Mouse (Mus musculus) heart, embryonic 11.5 days (tissue): Measurements from ENCODE around the gene Crb2. TPM values are rescaled to one million over a fixed set of nuclear protein-coding genes. Genes with fewer than 3 reads are reported as not detected.

Experiments
- ATAC-seq: fragments of 200-750 bp; cut with Nextera tagmentation; replicated peaks from 2 replicates; pipeline ENCODE4 v1.8.0; 2017; ENCODE audit warnings: moderate library complexity; ENCODE audit not compliant: insufficient number of reproducible peaks, low FRiP score, low TSS enrichment
- H3K27ac ChIP-seq: fragments of 300-500 bp; sonication (generic); 2 replicates; pipeline ENCODE4 v1.5.1; 2014; ENCODE audit warnings: mild to moderate bottlenecking, low read depth, low read length
- H3K27me3 ChIP-seq: fragments of 300-500 bp; sonication (generic); 2 replicates; pipeline ENCODE4 v1.6.1; 2014; ENCODE audit warnings: mild to moderate bottlenecking, low read length, mixed read lengths; ENCODE audit not compliant: control insufficient read depth, insufficient read depth
- H3K36me3 ChIP-seq: fragments of 300-500 bp; sonication (generic); 2 replicates; pipeline ENCODE4 v1.6.1; 2014; ENCODE audit warnings: mild to moderate bottlenecking, low read length, moderate library complexity, mixed read lengths; ENCODE audit not compliant: control insufficient read depth, insufficient read depth
- H3K4me1 ChIP-seq: fragments of 300-500 bp; sonication (generic); 2 replicates; pipeline ENCODE4 v1.6.1; 2014; ENCODE audit warnings: low read length; ENCODE audit not compliant: control insufficient read depth, insufficient read depth
- H3K4me2 ChIP-seq: fragments of 300-500 bp; sonication (generic); 2 replicates; pipeline ENCODE4 v1.6.1; 2014; ENCODE audit warnings: mild to moderate bottlenecking, moderate library complexity
- H3K4me3 ChIP-seq: fragments of 300-500 bp; sonication (generic); 2 replicates; pipeline ENCODE4 v1.5.1; 2014; ENCODE audit warnings: low read depth, low read length
- H3K9ac ChIP-seq: fragments of 300-500 bp; sonication (generic); 2 replicates; pipeline ENCODE4 v1.6.1; 2014; ENCODE audit warnings: mild to moderate bottlenecking, low read depth, low read length, moderate library complexity
- H3K9me3 ChIP-seq: fragments of 300-500 bp; sonication (generic); replicated peaks from 2 replicates; pipeline ENCODE4 v1.6.1; 2016; ENCODE audit warnings: low read length; ENCODE audit not compliant: control insufficient read depth
- WGBS: fragments of 180-500 bp; shearing (Covaris S2); extraction: QIAGEN DNeasy Blood & Tissue Kit; methylation state at CpG from one replicate; pipeline ENCODE4 v1.1.7; 2014; ENCODE audit not compliant: insufficient replicate concordance; 5-methylcytosine and 5-hydroxymethylcytosine counted together
- polyA plus RNA-seq: library from polyadenylated mRNA; unstranded; fragments of >200 nt; fragmentation: Nextera tagmentation; extraction: Ambion mirVana; gene quantifications from 2 replicates; pipeline ENCODE4 v1.2.1, GENCODE M21; 2014

Gene Crb2
- polyA plus RNA-seq, 1 experiment from 2014 or later: 6.1 TPM

DNA sequence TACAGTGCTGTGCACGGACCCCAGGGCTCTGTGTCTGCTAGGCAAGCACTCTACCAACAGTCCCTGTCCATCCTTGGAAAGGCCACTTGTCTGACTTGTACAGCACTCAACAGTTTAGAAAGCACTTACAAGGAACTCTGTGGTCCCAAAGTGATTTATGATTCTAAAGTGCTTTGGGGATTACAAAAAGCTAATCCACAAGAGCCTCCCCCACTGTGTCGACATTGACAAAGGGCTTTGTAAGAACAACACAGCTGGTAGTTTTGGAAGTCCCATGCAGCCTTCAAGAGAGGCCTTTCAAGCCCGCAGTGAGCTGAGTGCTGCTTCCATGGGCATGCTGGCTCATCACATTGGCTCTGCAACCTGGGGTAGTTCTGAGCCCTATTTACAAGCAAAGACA lies 12.4 kb upstream of the Crb2 start:
- WGBS: 37% methylated on average over 3 of the region's 3 CpGs
- no peaks in the 10 kb centered on the region for H3K9me3 ChIP-seq
- H3K27ac ChIP-seq: no peak overlapping the region
- no peak overlapping the region for H3K4me3 ChIP-seq
- no peak for ATAC-seq
- H3K4me1 ChIP-seq: peaks cover 41% of the 10 kb centered on the region
- no peaks in the 10 kb centered on the region for H3K27me3 ChIP-seq
- no peaks in the 10 kb centered on the region for H3K36me3 ChIP-seq
- no peak overlapping the region for H3K4me2 ChIP-seq
- H3K9ac ChIP-seq: no peak overlapping the region

DNA sequence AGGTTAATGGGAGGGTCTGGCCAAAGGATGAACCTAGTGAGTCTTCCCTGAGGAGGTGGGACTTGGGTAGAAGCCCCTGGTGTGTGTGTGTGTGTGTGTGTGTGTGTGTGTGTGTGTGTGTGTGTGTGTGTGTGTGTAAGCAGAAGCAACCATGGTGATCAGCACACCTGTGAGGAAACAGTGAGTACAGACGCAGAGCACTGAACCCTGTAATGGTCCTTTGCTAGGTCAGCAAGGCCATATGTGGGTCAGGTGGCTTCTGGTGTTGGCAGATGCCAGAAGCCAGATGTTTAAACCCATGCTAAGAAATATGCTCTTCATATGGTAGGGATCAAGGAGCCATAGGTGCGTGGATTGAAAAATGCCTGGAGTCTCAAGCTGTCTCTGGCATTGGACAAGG lies 11.5 kb upstream of the Crb2 start:
- Histone ChIP-seq H3K27ac (peak overlapping the region; percentile 60; the same call in 1 of the 2 replicates), H3K4me2 (no peak overlapping the region), H3K27me3 (no peaks in the 10 kb centered on the region), H3K36me3 (no peaks in the 10 kb centered on the region), H3K4me1 (peaks cover 40% of the 10 kb centered on the region), H3K9me3 (no peaks in the 10 kb centered on the region), H3K9ac (peak overlapping the region; percentile 47; the same call in 1 of the 2 replicates), H3K4me3 (no peak overlapping the region)
- no peak for ATAC-seq
- WGBS: 87% methylated on average over 2 of the region's 2 CpGs

DNA sequence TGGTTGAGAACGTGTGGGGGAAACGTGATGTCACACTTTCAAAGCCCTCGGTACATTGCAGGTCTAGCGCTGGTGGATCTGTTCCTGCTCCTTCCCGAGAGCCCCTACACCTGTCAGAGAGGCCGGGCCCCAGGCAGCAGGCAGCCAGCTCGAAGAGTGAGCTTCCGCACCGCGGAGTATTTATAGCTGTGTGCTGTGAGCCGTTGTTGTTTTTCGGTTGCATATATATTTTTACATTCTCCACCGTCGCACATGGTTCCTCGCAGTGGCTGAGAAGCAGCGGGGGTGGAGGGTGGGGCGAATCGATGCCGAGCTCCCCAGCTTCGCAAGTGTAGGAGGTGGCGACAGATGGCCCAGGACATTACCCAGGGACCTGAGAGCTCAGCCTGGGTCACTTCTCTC lies 11.0 kb upstream of the Crb2 start:
- Histone ChIP-seq H3K4me1 (peaks cover 35% of the 10 kb centered on the region), H3K27me3 (no peaks in the 10 kb centered on the region), H3K9me3 (no peaks in the 10 kb centered on the region), H3K9ac (peak overlapping the region; percentile 47), H3K4me2 (peak overlapping the region; percentile 46), H3K36me3 (no peaks in the 10 kb centered on the region), H3K27ac (peak overlapping the region; percentile 60), H3K4me3 (no peak overlapping the region)
- no peak for ATAC-seq
- WGBS: 15% methylated on average over 21 of the region's 21 CpGs

DNA sequence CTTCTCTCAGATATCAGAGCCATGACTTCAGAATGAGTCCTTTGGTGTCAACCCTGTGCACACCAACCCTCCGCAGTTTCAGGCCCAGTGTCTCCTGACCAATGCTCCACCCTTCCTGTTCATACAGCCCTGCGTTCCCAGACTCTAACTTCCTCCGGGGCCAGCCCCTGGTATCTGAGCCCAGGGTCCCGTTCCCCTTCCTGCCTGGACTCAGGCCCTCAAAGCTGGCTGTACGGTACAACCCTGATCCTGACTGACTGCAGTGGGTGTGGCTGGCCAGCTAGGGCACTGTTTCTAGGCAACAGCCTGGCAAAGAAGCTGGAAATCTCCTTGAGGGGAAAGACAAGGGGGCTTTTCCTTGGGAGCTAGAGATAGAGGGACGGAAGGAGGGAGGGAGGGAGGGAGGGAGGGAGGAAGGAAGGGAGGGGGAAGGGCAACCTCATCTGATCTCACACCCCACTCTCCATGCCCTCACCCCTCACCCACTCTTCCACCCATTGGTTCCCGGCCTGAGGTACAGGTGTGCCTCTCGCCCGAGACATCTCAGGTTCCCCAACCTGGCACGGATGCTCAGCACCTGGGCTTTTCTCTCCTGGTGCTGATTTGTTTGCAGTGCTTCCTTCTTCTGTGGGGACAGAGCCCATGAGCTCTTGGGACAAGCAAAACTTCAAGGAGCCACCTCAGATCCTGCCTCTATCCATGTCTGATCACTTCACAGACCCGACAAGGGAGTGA lies 9.9 kb upstream of the Crb2 start:
- Histone ChIP-seq H3K4me1 (peaks cover 35% of the 10 kb centered on the region), H3K9me3 (no peaks in the 10 kb centered on the region), H3K36me3 (no peaks in the 10 kb centered on the region), H3K27ac (peak overlapping the region; percentile 60), H3K4me3 (no peak overlapping the region), H3K9ac (no peak overlapping the region), H3K4me2 (no peak overlapping the region), H3K27me3 (no peaks in the 10 kb centered on the region)
- peak; percentile 46; the same call in 1 of the 2 replicates for ATAC-seq
- 42% methylated on average over 11 of the region's 11 CpGs for WGBS

DNA sequence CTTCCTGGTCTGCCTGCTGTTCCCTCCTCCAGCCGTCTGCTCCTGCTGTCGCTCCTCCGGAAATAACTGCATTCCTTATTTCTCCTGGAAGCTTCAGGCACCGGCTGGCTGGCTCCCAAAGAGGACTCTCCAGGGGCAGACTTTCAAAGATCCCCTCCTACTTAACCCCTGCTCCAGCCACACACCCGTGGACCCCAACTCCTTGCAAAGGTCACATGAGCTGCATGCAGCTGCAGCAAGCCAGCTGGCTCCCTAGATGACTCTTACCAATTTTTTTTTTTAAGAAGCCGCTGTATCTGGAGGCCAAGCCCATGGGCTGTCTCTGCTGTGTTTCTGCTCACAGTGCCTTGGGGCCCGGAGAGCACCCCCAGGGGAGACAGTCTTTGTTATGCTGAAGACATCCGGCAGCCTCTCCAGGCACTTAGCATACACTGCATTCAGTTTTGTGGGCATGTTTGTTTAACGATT lies 8.9 kb upstream of the Crb2 start:
- Histone ChIP-seq H3K4me3 (no peak overlapping the region), H3K27ac (peak overlapping the region; percentile 59), H3K4me1 (peaks cover 35% of the 10 kb centered on the region), H3K36me3 (no peaks in the 10 kb centered on the region), H3K4me2 (peak overlapping the region; percentile 17; the same call in 1 of the 2 replicates), H3K27me3 (no peaks in the 10 kb centered on the region), H3K9me3 (no peaks in the 10 kb centered on the region), H3K9ac (no peak overlapping the region)
- ATAC-seq: no peak
- 5% methylated on average over 9 of the region's 9 CpGs for WGBS

DNA sequence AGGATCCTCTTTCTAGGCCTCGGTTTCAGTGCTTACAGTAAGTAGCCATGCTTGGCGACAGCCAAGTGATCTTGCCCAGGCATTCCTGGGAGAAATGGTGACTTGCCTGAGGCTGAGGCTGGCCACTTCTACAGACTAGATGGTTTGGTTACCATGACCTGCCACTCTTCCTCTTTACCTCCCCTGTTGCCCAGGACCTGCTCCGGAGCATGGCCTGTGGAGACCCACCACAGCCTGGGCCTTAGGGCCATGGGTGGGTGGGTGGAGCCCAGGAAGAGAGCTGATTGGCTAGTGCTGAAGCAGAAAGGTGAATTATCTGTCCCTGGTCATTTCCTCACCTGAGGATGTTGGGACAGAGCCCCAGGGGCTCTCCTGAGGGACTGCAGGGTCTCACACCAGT lies 8.3 kb upstream of the Crb2 start:
- H3K27ac ChIP-seq: peak overlapping the region; percentile 36; the same call in 1 of the 2 replicates
- no peak overlapping the region for H3K4me2 ChIP-seq
- no peak overlapping the region for H3K4me3 ChIP-seq
- H3K36me3 ChIP-seq: no peaks in the 10 kb centered on the region
- no peaks in the 10 kb centered on the region for H3K27me3 ChIP-seq
- no peaks in the 10 kb centered on the region for H3K9me3 ChIP-seq
- WGBS: 50% methylated on average over 3 of the region's 3 CpGs
- H3K9ac ChIP-seq: no peak overlapping the region
- no peak for ATAC-seq
- H3K4me1 ChIP-seq: peaks cover 35% of the 10 kb centered on the region

DNA sequence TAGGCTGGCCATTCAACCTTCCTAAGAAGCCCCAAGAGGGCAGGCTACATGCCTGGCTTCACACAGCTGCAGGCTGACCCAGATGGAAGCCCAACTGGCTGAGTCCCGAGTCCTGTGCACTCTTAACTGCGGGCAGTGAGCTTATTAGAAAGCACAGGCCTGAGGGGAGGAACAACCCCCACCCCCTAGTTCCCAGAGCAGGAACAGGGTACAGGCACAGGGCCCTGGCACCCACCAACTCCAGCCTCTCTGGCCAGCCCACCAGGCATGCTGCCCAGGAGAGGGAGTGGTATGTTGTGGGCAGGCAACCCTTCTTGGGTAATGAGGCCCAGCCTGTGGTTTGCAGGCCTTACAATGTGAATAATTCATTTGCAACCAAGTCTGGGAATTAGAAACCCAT lies 7.1 kb upstream of the Crb2 start:
- H3K9ac ChIP-seq: no peak overlapping the region
- no peaks in the 10 kb centered on the region for H3K36me3 ChIP-seq
- peaks cover 35% of the 10 kb centered on the region for H3K4me1 ChIP-seq
- H3K4me3 ChIP-seq: no peak overlapping the region
- H3K27ac ChIP-seq: no peak overlapping the region
- ATAC-seq: no peak
- no peak overlapping the region for H3K4me2 ChIP-seq
- H3K9me3 ChIP-seq: no peaks in the 10 kb centered on the region
- whole genome bisulfite sequencing: 77% methylated on average over 2 of the region's 2 CpGs
- no peaks in the 10 kb centered on the region for H3K27me3 ChIP-seq

DNA sequence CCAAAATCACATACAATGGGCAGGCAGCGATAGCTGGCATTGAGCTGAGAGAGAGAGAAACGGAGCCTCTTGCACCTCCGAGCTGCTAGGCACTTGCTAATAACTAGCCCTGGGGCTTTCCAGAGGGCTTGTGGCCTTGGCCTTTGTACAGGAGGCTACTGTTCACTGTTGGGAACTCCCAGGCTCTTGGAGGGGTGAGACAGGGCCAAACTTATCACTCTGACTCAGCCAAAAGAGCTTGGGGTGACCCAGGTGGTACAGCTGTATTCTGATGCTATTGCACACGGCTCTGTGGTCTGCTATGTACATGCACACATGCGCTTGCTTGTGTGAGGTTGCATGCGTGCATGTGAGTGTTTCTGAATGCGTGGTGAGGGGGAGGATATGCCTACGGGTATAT lies 6.3 kb upstream of the Crb2 start:
- Histone ChIP-seq H3K9ac (no peak overlapping the region), H3K4me3 (no peak overlapping the region), H3K9me3 (no peaks in the 10 kb centered on the region), H3K27me3 (no peaks in the 10 kb centered on the region), H3K36me3 (no peaks in the 10 kb centered on the region), H3K27ac (no peak overlapping the region), H3K4me2 (no peak overlapping the region), H3K4me1 (peaks cover 32% of the 10 kb centered on the region)
- 89% methylated on average over 8 of the region's 8 CpGs for WGBS
- no peak for ATAC-seq
